Mouse (Mus musculus): ENCODE measurements around the gene Rps27a. TPM values are rescaled to one million over a fixed set of nuclear protein-coding genes. Genes with fewer than 3 reads are reported as not detected.

Rps27a gene
- polyA plus RNA-seq (2014; fragmentation: Nextera tagmentation; extraction: Ambion mirVana): 957 and 965 TPM in 2 replicates

GRCm38 (mm10) chr11:29547752-29548503 is at the start of gene Rps27a, which contains the start of gene Clhc1:
Rps27a (minus strand) TSS chr11:29548109.
Clhc1 (plus strand) TSS chr11:29547950.
- under 1% methylated on average over 46 of the region's 46 CpGs for WGBS
- H3K4me3 ChIP-seq (ENCODE audit: low read depth, low read length): peak within 1 kb of the TSS; percentile 71
- peak within 1 kb of the TSS; percentile 60; the same call in 1 of the 2 replicates for H3K27ac ChIP-seq (ENCODE audit: low read depth, low read length)

GRCm38 (mm10) chr11:29597159-29597558 is 49.2 kb upstream of the Rps27a start:
- Histone ChIP-seq H3K4me3 (ENCODE audit: low read depth, low read length) (no peak overlapping the region), H3K9me3 (ENCODE audit: control insufficient read depth, low read length) (no peaks in the 10 kb centered on the region), H3K4me2 (replicated peaks; ENCODE audit: low read depth, low read length) (no peak overlapping the region), H3K9ac (ENCODE audit: low read depth, low read length) (no peak overlapping the region), H3K27me3 (ENCODE audit: control insufficient read depth, insufficient read depth, low read length) (no peaks in the 10 kb centered on the region), H3K4me1 (replicated peaks; ENCODE audit: control insufficient read depth, insufficient read depth, low read length) (no peaks in the 10 kb centered on the region), H3K27ac (ENCODE audit: low read depth, low read length) (no peak overlapping the region), H3K36me3 (ENCODE audit: control insufficient read depth, insufficient read depth, low read length) (no peaks in the 10 kb centered on the region)
- ATAC-seq (ENCODE audit: low FRiP score) (no peak), DNase-seq (ENCODE audit: low spot score) (no peak)

More at GRCm38 (mm10) chr11:29547752-29548503, at the start of gene Rps27a, which contains the start of gene Clhc1:
- Histone ChIP-seq H3K9ac (ENCODE audit: low read depth, low read length) (peak within 1 kb of the TSS; percentile 90), H3K36me3 (ENCODE audit: control insufficient read depth, insufficient read depth, low read length) (peaks cover 4% of the 10 kb centered on the region; the same call in 1 of the 2 replicates), H3K27me3 (ENCODE audit: control insufficient read depth, insufficient read depth, low read length) (no peaks in the 10 kb centered on the region), H3K4me2 (replicated peaks; ENCODE audit: low read depth, low read length) (peak within 1 kb of the TSS; percentile 51), H3K9me3 (ENCODE audit: control insufficient read depth, low read length) (no peaks in the 10 kb centered on the region), H3K4me1 (replicated peaks; ENCODE audit: control insufficient read depth, insufficient read depth, low read length) (no peaks in the 10 kb centered on the region)
- peak; percentile 95 for DNase-seq (ENCODE audit: low spot score)
- peak; percentile 97 for ATAC-seq (ENCODE audit: low FRiP score)

- H3K4me1 ChIP-seq (replicated peaks; ENCODE audit: control insufficient read depth, insufficient read depth, low read length): no peaks in the 10 kb centered on the region
- H3K4me3 ChIP-seq (ENCODE audit: low read depth, low read length): no peak overlapping the region
- no peak for DNase-seq (ENCODE audit: low spot score)
- no peaks in the 10 kb centered on the region for H3K27me3 ChIP-seq (ENCODE audit: control insufficient read depth, insufficient read depth, low read length)
- no peak overlapping the region for H3K4me2 ChIP-seq (replicated peaks; ENCODE audit: low read depth, low read length)
- no peak for ATAC-seq (ENCODE audit: low FRiP score)
- H3K36me3 ChIP-seq (ENCODE audit: control insufficient read depth, insufficient read depth, low read length): no peaks in the 10 kb centered on the region
- H3K9me3 ChIP-seq (ENCODE audit: control insufficient read depth, low read length): no peaks in the 10 kb centered on the region
- no peak overlapping the region for H3K27ac ChIP-seq (ENCODE audit: low read depth, low read length)
- no peak overlapping the region for H3K9ac ChIP-seq (ENCODE audit: low read depth, low read length)
These were observed 47.3 kb upstream of the Rps27a start for GRCm38 (mm10) chr11:29595217-29595616.

- Histone ChIP-seq H3K4me2 (replicated peaks; ENCODE audit: low read depth, low read length) (no peak overlapping the region), H3K36me3 (ENCODE audit: control insufficient read depth, insufficient read depth, low read length) (no peaks in the 10 kb centered on the region), H3K4me1 (replicated peaks; ENCODE audit: control insufficient read depth, insufficient read depth, low read length) (no peaks in the 10 kb centered on the region), H3K27me3 (ENCODE audit: control insufficient read depth, insufficient read depth, low read length) (no peaks in the 10 kb centered on the region), H3K9me3 (ENCODE audit: control insufficient read depth, low read length) (no peaks in the 10 kb centered on the region), H3K4me3 (ENCODE audit: low read depth, low read length) (no peak overlapping the region), H3K9ac (ENCODE audit: low read depth, low read length) (no peak overlapping the region), H3K27ac (ENCODE audit: low read depth, low read length) (no peak overlapping the region)
- peak; percentile 10 for DNase-seq (ENCODE audit: low spot score)
- no peak for ATAC-seq (ENCODE audit: low FRiP score)
These were observed 31.7 kb upstream of the Rps27a start for GRCm38 (mm10) chr11:29579610-29580009.

GRCm38 (mm10) chr11:29572656-29573055 is 24.7 kb upstream of the Rps27a start:
- no peak overlapping the region for H3K27ac ChIP-seq (ENCODE audit: low read depth, low read length)
- H3K4me1 ChIP-seq (replicated peaks; ENCODE audit: control insufficient read depth, insufficient read depth, low read length): no peaks in the 10 kb centered on the region
- no peaks in the 10 kb centered on the region for H3K27me3 ChIP-seq (ENCODE audit: control insufficient read depth, insufficient read depth, low read length)
- no peak for DNase-seq (ENCODE audit: low spot score)
- no peaks in the 10 kb centered on the region for H3K36me3 ChIP-seq (ENCODE audit: control insufficient read depth, insufficient read depth, low read length)
- no peaks in the 10 kb centered on the region for H3K9me3 ChIP-seq (ENCODE audit: control insufficient read depth, low read length)
- no peak overlapping the region for H3K4me2 ChIP-seq (replicated peaks; ENCODE audit: low read depth, low read length)
- no peak overlapping the region for H3K4me3 ChIP-seq (ENCODE audit: low read depth, low read length)
- ATAC-seq (ENCODE audit: low FRiP score): no peak
- WGBS: 79% methylated on average over 2 of the region's 2 CpGs
- H3K9ac ChIP-seq (ENCODE audit: low read depth, low read length): no peak overlapping the region

GRCm38 (mm10) chr11:29571536-29571935 is 23.6 kb upstream of the Rps27a start:
- DNase-seq (ENCODE audit: low spot score) (no peak), ATAC-seq (ENCODE audit: low FRiP score) (no peak)
- no peaks in the 10 kb centered on the region for H3K9me3 ChIP-seq (ENCODE audit: control insufficient read depth, low read length)
- 72% methylated on average over 3 of the region's 3 CpGs for WGBS
- no peak overlapping the region for H3K4me3 ChIP-seq (ENCODE audit: low read depth, low read length)
- no peaks in the 10 kb centered on the region for H3K4me1 ChIP-seq (replicated peaks; ENCODE audit: control insufficient read depth, insufficient read depth, low read length)
- no peaks in the 10 kb centered on the region for H3K27me3 ChIP-seq (ENCODE audit: control insufficient read depth, insufficient read depth, low read length)
- no peak overlapping the region for H3K27ac ChIP-seq (ENCODE audit: low read depth, low read length)
- H3K4me2 ChIP-seq (replicated peaks; ENCODE audit: low read depth, low read length): no peak overlapping the region
- no peak overlapping the region for H3K9ac ChIP-seq (ENCODE audit: low read depth, low read length)
- no peaks in the 10 kb centered on the region for H3K36me3 ChIP-seq (ENCODE audit: control insufficient read depth, insufficient read depth, low read length)

- Histone ChIP-seq H3K27me3 (ENCODE audit: control insufficient read depth, insufficient read depth, low read length) (no peaks in the 10 kb centered on the region), H3K27ac (ENCODE audit: low read depth, low read length) (no peak overlapping the region), H3K4me3 (ENCODE audit: low read depth, low read length) (no peak overlapping the region), H3K36me3 (ENCODE audit: control insufficient read depth, insufficient read depth, low read length) (no peaks in the 10 kb centered on the region), H3K9ac (ENCODE audit: low read depth, low read length) (no peak overlapping the region), H3K4me2 (replicated peaks; ENCODE audit: low read depth, low read length) (no peak overlapping the region), H3K9me3 (ENCODE audit: control insufficient read depth, low read length) (no peaks in the 10 kb centered on the region), H3K4me1 (replicated peaks; ENCODE audit: control insufficient read depth, insufficient read depth, low read length) (no peaks in the 10 kb centered on the region)
- no peak for DNase-seq (ENCODE audit: low spot score)
- 89% methylated on average over 2 of the region's 2 CpGs for WGBS
- ATAC-seq (ENCODE audit: low FRiP score): no peak
These were observed 15.5 kb upstream of the Rps27a start for GRCm38 (mm10) chr11:29563406-29563805.

GRCm38 (mm10) chr11:29560990-29561389 is 13.1 kb upstream of the Rps27a start:
- DNase-seq (ENCODE audit: low spot score) (no peak), ATAC-seq (ENCODE audit: low FRiP score) (no peak)
- Histone ChIP-seq H3K4me2 (replicated peaks; ENCODE audit: low read depth, low read length) (no peak overlapping the region), H3K27me3 (ENCODE audit: control insufficient read depth, insufficient read depth, low read length) (no peaks in the 10 kb centered on the region), H3K9me3 (ENCODE audit: control insufficient read depth, low read length) (no peaks in the 10 kb centered on the region), H3K9ac (ENCODE audit: low read depth, low read length) (no peak overlapping the region), H3K4me3 (ENCODE audit: low read depth, low read length) (no peak overlapping the region), H3K36me3 (ENCODE audit: control insufficient read depth, insufficient read depth, low read length) (no peaks in the 10 kb centered on the region), H3K27ac (ENCODE audit: low read depth, low read length) (no peak overlapping the region), H3K4me1 (replicated peaks; ENCODE audit: control insufficient read depth, insufficient read depth, low read length) (no peaks in the 10 kb centered on the region)
- WGBS: 85% methylated on average over 3 of the region's 3 CpGs

- Histone ChIP-seq H3K4me2 (replicated peaks; ENCODE audit: low read depth, low read length) (no peak overlapping the region), H3K4me3 (ENCODE audit: low read depth, low read length) (no peak overlapping the region), H3K36me3 (ENCODE audit: control insufficient read depth, insufficient read depth, low read length) (no peaks in the 10 kb centered on the region), H3K27ac (ENCODE audit: low read depth, low read length) (no peak overlapping the region), H3K27me3 (ENCODE audit: control insufficient read depth, insufficient read depth, low read length) (no peaks in the 10 kb centered on the region), H3K9ac (ENCODE audit: low read depth, low read length) (no peak overlapping the region), H3K4me1 (replicated peaks; ENCODE audit: control insufficient read depth, insufficient read depth, low read length) (no peaks in the 10 kb centered on the region), H3K9me3 (ENCODE audit: control insufficient read depth, low read length) (no peaks in the 10 kb centered on the region)
- ATAC-seq (ENCODE audit: low FRiP score) (no peak), DNase-seq (ENCODE audit: low spot score) (no peak)
- 92% methylated on average over 9 of the region's 9 CpGs for WGBS
These were observed 12.5 kb upstream of the Rps27a start for GRCm38 (mm10) chr11:29560452-29560851.

All from hindbrain, embryonic 11.5 days (tissue).